Comparison of ENCODE assay signal across 14 mouse cellular contexts in genomic region chr7:128641571-128641970, GRCm38 (mm10).
"Had no signal": no experiment of that assay in that cellular context is flagged by ENCODE, and none has a peak within 500 bp of the region (broad histone marks: within the 10 kb centered on the region; RNA-seq: fewer than 3 reads in every experiment).

No protein-coding gene starts in this region.

- ATAC-seq: intestine, embryonic 15.5 days; liver, embryonic 12.5 days had no signal

- H3K9ac ChIP-seq: intestine, embryonic 15.5 days; kidney, embryonic 15.5 days; limb, embryonic 15.5 days; liver, embryonic 12.5 days; lung, embryonic 14.5 days; neural tube, embryonic 12.5 days had no signal

- H3K9me3 ChIP-seq: intestine, embryonic 15.5 days; kidney, embryonic 15.5 days; limb, embryonic 15.5 days; liver, embryonic 12.5 days; midbrain, embryonic 10.5 days; neural tube, embryonic 12.5 days had no signal

- H3K4me2 ChIP-seq: intestine, embryonic 15.5 days; kidney, embryonic 15.5 days; limb, embryonic 15.5 days; liver, embryonic 12.5 days; lung, embryonic 14.5 days; neural tube, embryonic 12.5 days had no signal

- H3K27ac ChIP-seq: intestine, embryonic 15.5 days; kidney, embryonic 15.5 days; left cerebral cortex, adult 2 months; limb, embryonic 15.5 days; liver, embryonic 12.5 days; midbrain, embryonic 10.5 days; neural tube, embryonic 12.5 days had no signal

- H3K27me3 ChIP-seq: intestine, embryonic 15.5 days; kidney, embryonic 15.5 days; limb, embryonic 15.5 days; liver, embryonic 12.5 days; neural tube, embryonic 12.5 days had no signal

- DNase-seq: kidney, postnatal 14 days; lung, embryonic 14.5 days; lung, postnatal 10 days; lung, postnatal 4 days; midbrain, embryonic 14.5 days; thymus, adult 18-20 months; thymus, postnatal 14 days had no signal

- H3K4me3 ChIP-seq: intestine, embryonic 15.5 days; kidney, embryonic 15.5 days; left cerebral cortex, adult 2 months; limb, embryonic 15.5 days; liver, embryonic 12.5 days; midbrain, embryonic 10.5 days; neural tube, embryonic 12.5 days had no signal

- H3K4me1 ChIP-seq: intestine, embryonic 15.5 days; kidney, embryonic 15.5 days; limb, embryonic 15.5 days; liver, embryonic 12.5 days; neural tube, embryonic 12.5 days had no signal

- H3K36me3 ChIP-seq: intestine, embryonic 15.5 days; liver, embryonic 12.5 days; neural tube, embryonic 12.5 days had no signal
